8 mouse cellular contexts compared by ENCODE assay signal in the genomic region with DNA sequence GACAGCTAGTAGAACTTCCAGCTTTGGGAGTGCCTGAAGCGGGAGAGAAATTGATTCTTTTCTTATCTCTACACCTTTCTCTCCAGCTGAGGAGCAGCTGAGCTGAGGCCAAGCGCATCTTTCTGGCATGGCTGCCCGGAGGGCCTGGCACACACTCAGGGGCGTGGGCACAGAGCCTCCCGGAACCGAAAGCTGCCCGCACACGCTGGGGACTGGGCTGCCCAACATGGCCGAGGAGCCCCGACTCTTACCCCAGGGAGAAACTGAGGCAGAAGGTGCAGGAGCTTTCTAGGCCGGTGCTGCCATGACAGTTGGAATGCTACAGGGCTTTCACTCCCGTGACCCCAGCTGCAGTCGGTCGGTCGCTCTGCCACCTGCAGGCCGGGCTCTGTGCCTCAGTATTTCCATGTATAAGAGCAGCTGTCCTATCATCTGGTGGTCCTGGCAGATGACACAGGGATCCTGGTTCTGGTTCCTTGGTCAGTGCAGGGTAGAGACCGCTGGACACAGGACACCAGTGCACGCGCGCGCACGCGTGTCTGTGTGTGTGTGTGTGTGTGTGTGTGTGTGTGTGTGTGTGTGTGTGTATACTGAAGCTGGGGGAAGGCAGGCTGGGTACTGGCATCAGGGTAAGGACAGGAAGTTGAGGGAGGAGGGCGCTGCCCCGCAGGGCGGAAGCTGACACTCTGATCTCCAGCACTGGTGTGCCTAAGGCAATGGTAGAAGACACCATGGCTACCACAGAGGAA. TPM values are rescaled to one million over a fixed set of nuclear protein-coding genes. Genes with fewer than 3 reads are reported as not detected.
DNase-seq lines count a peak whose midpoint lies in the region; ATAC-seq and TF ChIP-seq lines count a peak whose summit lies in the region.

No protein-coding gene starts in this region.

- H3K4me3 ChIP-seq in lung, adult 2 months (replicated peaks; ENCODE audit: extremely low read depth, low read depth, low read length), result peak overlapping the region; percentile 40

- peak; percentile 60 for ATAC-seq in inflammation-experienced regulatory T-cells, adult 6 months
- ATAC-seq in neutrophil, adult 5-6 weeks (ENCODE audit: extremely low read depth, insufficient number of reproducible peaks, low FRiP score, poor library complexity, severe bottlenecking), result peak; percentile 45

- peak; percentile 60 to 75 for DNase-seq in heart, adult 18-20 months
- no peak for DNase-seq in heart, adult 8-10 months (ENCODE audit: low spot score)
- peak; percentile 14 for DNase-seq in R1 (ENCODE audit: low read depth, low spot score)
- peak; percentile 74 for DNase-seq in gastrocnemius, adult 18-20 months (ENCODE audit: low spot score)
- peak; percentile 49 for DNase-seq in lung, adult 2 months
- peak; percentile 16 for DNase-seq in urinary bladder, postnatal 14 days (ENCODE audit: low spot score)

- TF ChIP-seq CTCF in lung, adult 2 months (IDR thresholded peaks at IDR 0.05; ENCODE audit: insufficient read depth, low read length), result no peak

- 34% methylated on average over 26 of the region's 26 CpGs for WGBS in lung, adult 2 months

- H3K4me1 ChIP-seq in lung, adult 2 months (ENCODE audit: control insufficient read depth, insufficient read depth, low read length), result peaks cover 26% of the 10 kb centered on the region

- peak; percentile 47; the same call in 1 of the 2 replicates for TF ChIP-seq POLR2A in lung, adult 2 months (IDR thresholded peaks at IDR 0.05; ENCODE audit: borderline replicate concordance, extremely low read depth, low read depth, low read length)

RNA-seq across cellular contexts. Expression of a gene that starts 21.7 kb away (rescaled TPM):
- total RNA-seq in heart, adult 18-20 months (2021), result 10 to 100 TPM; 91.0 to 93.4 TPM
- 100 to 1,000 TPM; 100 to 132 (median 108) TPM for total RNA-seq in heart, adult 8-10 months (2022)
- 100 to 1,000 TPM; 232 to 244 TPM for total RNA-seq in gastrocnemius, adult 18-20 months (2021)
- polyA plus RNA-seq in inflammation-experienced regulatory T-cells, adult 6 months (2017; shearing (Covaris generic)), result 10 to 100 TPM; 13.8 to 17.2 (median 15.0) TPM
- 89.6 and 103 TPM in 2 replicates for polyA plus RNA-seq in lung, adult 2 months (2012; rRNA removed)
- 8.3 and 12.2 TPM in 2 replicates for total RNA-seq in neutrophil, adult 5-6 weeks (2017)

RNA-seq across cellular contexts. Expression of a gene that starts 40.9 kb away (rescaled TPM):
- total RNA-seq in heart, adult 18-20 months (2021), result 1 to 10 TPM; 1.9 to 2.2 TPM
- total RNA-seq in heart, adult 8-10 months (2022), result 1 to 10 TPM; 1.4 to 2.4 (median 1.9) TPM
- not detected for total RNA-seq in gastrocnemius, adult 18-20 months (2021)
- 10 to 100 TPM in 1 of 3 experiments, 1 to 10 TPM in 2; 4.4 to 10.7 (median 9.8) TPM for polyA plus RNA-seq in inflammation-experienced regulatory T-cells, adult 6 months (2017; shearing (Covaris generic))
- polyA plus RNA-seq in lung, adult 2 months (2012; rRNA removed), result 8.8 and 10.1 TPM in 2 replicates
- total RNA-seq in neutrophil, adult 5-6 weeks (2017), result 2.5 and 2.6 TPM in 2 replicates

RNA-seq across cellular contexts. Expression of a gene that starts 44.9 kb away (rescaled TPM):
- total RNA-seq in heart, adult 18-20 months (2021), result under 1 TPM in 1 of 2 experiments, not detected in 1; 0.51 TPM
- under 1 TPM in 2 of 4 experiments, not detected in 2; 0.50 to 0.72 TPM for total RNA-seq in heart, adult 8-10 months (2022)
- total RNA-seq in gastrocnemius, adult 18-20 months (2021), result under 1 TPM in 1 of 2 experiments, not detected in 1; 0.34 TPM
- 1 to 10 TPM in 1 of 3 experiments, not detected in 2; 3.1 TPM for polyA plus RNA-seq in inflammation-experienced regulatory T-cells, adult 6 months (2017; shearing (Covaris generic))
- 3.6 and 5.9 TPM in 2 replicates for polyA plus RNA-seq in lung, adult 2 months (2012; rRNA removed)
- total RNA-seq in neutrophil, adult 5-6 weeks (2017), result 2.2 TPM in 1 of 2 replicates, not detected in the other

RNA-seq across cellular contexts. Expression of a gene that starts 48.8 kb away (rescaled TPM):
- under 1 TPM; 0.17 to 0.21 TPM for total RNA-seq in heart, adult 18-20 months (2021)
- under 1 TPM in 2 of 4 experiments, not detected in 2; 0.12 to 0.29 TPM for total RNA-seq in heart, adult 8-10 months (2022)
- under 1 TPM; 0.05 to 0.07 TPM for total RNA-seq in gastrocnemius, adult 18-20 months (2021)
- polyA plus RNA-seq in inflammation-experienced regulatory T-cells, adult 6 months (2017; shearing (Covaris generic)), result 1 to 10 TPM; 1.1 to 1.4 (median 1.2) TPM
- 0.92 and 1.1 TPM in 2 replicates for polyA plus RNA-seq in lung, adult 2 months (2012; rRNA removed)
- not detected in 2 replicates for total RNA-seq in neutrophil, adult 5-6 weeks (2017)

RNA-seq across cellular contexts. Expression of a gene that starts 49.4 kb away (rescaled TPM):
- 1 to 10 TPM in 1 of 2 experiments, under 1 TPM in 1; 0.65 to 2.3 TPM for total RNA-seq in heart, adult 18-20 months (2021)
- 1 to 10 TPM in 2 of 4 experiments, under 1 TPM in 2; 0.73 to 1.3 (median 1.0) TPM for total RNA-seq in heart, adult 8-10 months (2022)
- total RNA-seq in gastrocnemius, adult 18-20 months (2021), result under 1 TPM; 0.57 to 0.97 TPM
- 1 to 10 TPM in 2 of 3 experiments, under 1 TPM in 1; 0.60 to 1.9 (median 1.1) TPM for polyA plus RNA-seq in inflammation-experienced regulatory T-cells, adult 6 months (2017; shearing (Covaris generic))
- 3.7 and 6.3 TPM in 2 replicates for polyA plus RNA-seq in lung, adult 2 months (2012; rRNA removed)
- 3.1 and 5.6 TPM in 2 replicates for total RNA-seq in neutrophil, adult 5-6 weeks (2017)
